Mouse (Mus musculus): ENCODE data around the gene Eif4e2. TPM values are rescaled to one million over a fixed set of nuclear protein-coding genes. Genes with fewer than 3 reads are reported as not detected.

The Eif4e2 gene
- polyA plus RNA-seq, 1 experiment from 2014 or later: 176 TPM

GRCm38 (mm10) chr1:87204465-87204864 lies 9.2 kb upstream of the Eif4e2 start, which contains the start of gene Chrng:
Chrng (plus strand) TSS chr1:87204657.
- Histone ChIP-seq H3K27me3 (peaks cover 39% of the 10 kb centered on the region), H3K4me2 (no peak within 1 kb of the TSS), H3K9ac (no peak within 1 kb of the TSS), H3K4me3 (no peak within 1 kb of the TSS), H3K4me1 (0 out of 2 replicates have a peak, but pooled peaks cover 7% of the 10 kb centered on the region), H3K36me3 (no peaks in the 10 kb centered on the region), H3K27ac (peak within 1 kb of the TSS; percentile 17; the same call in 1 of the 2 replicates), H3K9me3 (no peaks in the 10 kb centered on the region)
- 84% methylated on average over 7 of the region's 7 CpGs for WGBS
- ATAC-seq (ENCODE audit: insufficient number of reproducible peaks, low FRiP score, low TSS enrichment, low read depth): no peak

GRCm38 (mm10) chr1:87205038-87205437 lies 8.7 kb upstream of the Eif4e2 start:
- H3K36me3 ChIP-seq: no peaks in the 10 kb centered on the region
- H3K9ac ChIP-seq: no peak overlapping the region
- H3K27ac ChIP-seq: 0 out of 2 replicates have a peak overlapping the region, but pooled peaks have one; percentile 17
- no peak overlapping the region for H3K4me3 ChIP-seq
- no peak for ATAC-seq (ENCODE audit: insufficient number of reproducible peaks, low FRiP score, low TSS enrichment, low read depth)
- no peak overlapping the region for H3K4me2 ChIP-seq
- H3K9me3 ChIP-seq: no peaks in the 10 kb centered on the region
- WGBS: 45% methylated on average over 6 of the region's 6 CpGs
- 0 out of 2 replicates have a peak, but pooled peaks cover 7% of the 10 kb centered on the region for H3K4me1 ChIP-seq
- H3K27me3 ChIP-seq: peaks cover 39% of the 10 kb centered on the region

GRCm38 (mm10) chr1:87205502-87205901 lies 8.2 kb upstream of the Eif4e2 start:
- Histone ChIP-seq H3K27ac (0 out of 2 replicates have a peak overlapping the region, but pooled peaks have one; percentile 17), H3K4me1 (0 out of 2 replicates have a peak, but pooled peaks cover 7% of the 10 kb centered on the region), H3K4me3 (no peak overlapping the region), H3K27me3 (peaks cover 39% of the 10 kb centered on the region), H3K9me3 (no peaks in the 10 kb centered on the region), H3K9ac (no peak overlapping the region), H3K4me2 (0 out of 2 replicates have a peak overlapping the region, but pooled peaks have one; percentile 5), H3K36me3 (no peaks in the 10 kb centered on the region)
- WGBS: 33% methylated on average over 3 of the region's 3 CpGs
- peak; percentile 57 for ATAC-seq (ENCODE audit: insufficient number of reproducible peaks, low FRiP score, low TSS enrichment, low read depth)

- WGBS: 19% methylated on average over 17 of the region's 17 CpGs
- peaks cover 39% of the 10 kb centered on the region for H3K27me3 ChIP-seq
These were observed 7.4 kb upstream of the Eif4e2 start for GRCm38 (mm10) chr1:87206339-87206738.

GRCm38 (mm10) chr1:87211431-87211830 lies 2.3 kb upstream of the Eif4e2 start:
- Histone ChIP-seq H3K4me1 (peaks cover 23% of the 10 kb centered on the region), H3K27me3 (peaks cover 17% of the 10 kb centered on the region), H3K9me3 (no peaks in the 10 kb centered on the region), H3K4me2 (no peak overlapping the region), H3K4me3 (no peak overlapping the region), H3K36me3 (no peaks in the 10 kb centered on the region), H3K27ac (no peak overlapping the region), H3K9ac (no peak overlapping the region)
- ATAC-seq (ENCODE audit: insufficient number of reproducible peaks, low FRiP score, low TSS enrichment, low read depth): no peak
- WGBS: 79% methylated on average over 4 of the region's 4 CpGs

More at GRCm38 (mm10) chr1:87206339-87206738, 7.4 kb upstream of the Eif4e2 start:
- Histone ChIP-seq H3K36me3 (no peaks in the 10 kb centered on the region), H3K4me2 (no peak overlapping the region), H3K27ac (no peak overlapping the region), H3K4me1 (0 out of 2 replicates have a peak, but pooled peaks cover 7% of the 10 kb centered on the region), H3K9me3 (no peaks in the 10 kb centered on the region), H3K4me3 (0 out of 2 replicates have a peak overlapping the region, but pooled peaks have one; percentile 5), H3K9ac (no peak overlapping the region)
- no peak for ATAC-seq (ENCODE audit: insufficient number of reproducible peaks, low FRiP score, low TSS enrichment, low read depth)

GRCm38 (mm10) chr1:87214748-87215147 lies 1.0 kb downstream of the Eif4e2 start:
- 13% methylated on average over 4 of the region's 4 CpGs for WGBS
- H3K9ac ChIP-seq: peak overlapping the region; percentile 93
- no peaks in the 10 kb centered on the region for H3K27me3 ChIP-seq
- H3K4me3 ChIP-seq: peak overlapping the region; percentile 85
- peak overlapping the region; percentile 58 for H3K4me2 ChIP-seq
- peaks cover 22% of the 10 kb centered on the region for H3K36me3 ChIP-seq
- H3K9me3 ChIP-seq: no peaks in the 10 kb centered on the region
- ATAC-seq (ENCODE audit: insufficient number of reproducible peaks, low FRiP score, low TSS enrichment, low read depth): no peak
- H3K4me1 ChIP-seq: peaks cover 29% of the 10 kb centered on the region
- peak overlapping the region; percentile 99 for H3K27ac ChIP-seq

GRCm38 (mm10) chr1:87217938-87218337 lies 4.2 kb downstream of the Eif4e2 start:
- no peak overlapping the region for H3K4me2 ChIP-seq
- peaks cover 28% of the 10 kb centered on the region for H3K4me1 ChIP-seq
- H3K27ac ChIP-seq: no peak overlapping the region
- no peaks in the 10 kb centered on the region for H3K9me3 ChIP-seq
- H3K27me3 ChIP-seq: no peaks in the 10 kb centered on the region
- H3K4me3 ChIP-seq: no peak overlapping the region
- H3K36me3 ChIP-seq: peaks cover 53% of the 10 kb centered on the region
- no peak for ATAC-seq (ENCODE audit: insufficient number of reproducible peaks, low FRiP score, low TSS enrichment, low read depth)
- 68% methylated on average over 3 of the region's 3 CpGs for WGBS
- H3K9ac ChIP-seq: no peak overlapping the region

- Histone ChIP-seq H3K27ac (no peak overlapping the region), H3K4me1 (no peaks in the 10 kb centered on the region), H3K9me3 (no peaks in the 10 kb centered on the region), H3K9ac (no peak overlapping the region), H3K36me3 (peaks cover 94% of the 10 kb centered on the region), H3K27me3 (no peaks in the 10 kb centered on the region), H3K4me3 (no peak overlapping the region), H3K4me2 (no peak overlapping the region)
- 96% methylated on average over 8 of the region's 8 CpGs for WGBS
- ATAC-seq (ENCODE audit: insufficient number of reproducible peaks, low FRiP score, low TSS enrichment, low read depth): no peak
These were observed 12.0 kb downstream of the Eif4e2 start for GRCm38 (mm10) chr1:87225739-87226138.

- Histone ChIP-seq H3K4me3 (no peak overlapping the region), H3K9me3 (no peaks in the 10 kb centered on the region), H3K36me3 (peaks cover 93% of the 10 kb centered on the region), H3K27me3 (no peaks in the 10 kb centered on the region), H3K4me1 (no peaks in the 10 kb centered on the region), H3K9ac (no peak overlapping the region), H3K27ac (no peak overlapping the region), H3K4me2 (no peak overlapping the region)
- ATAC-seq (ENCODE audit: insufficient number of reproducible peaks, low FRiP score, low TSS enrichment, low read depth): no peak
- WGBS: 97% methylated on average over 1 of the region's 1 CpGs
These were observed 12.9 kb downstream of the Eif4e2 start for GRCm38 (mm10) chr1:87226409-87227159.

GRCm38 (mm10) chr1:87227160-87227550 lies 13.4 kb downstream of the Eif4e2 start:
- no peak overlapping the region for H3K4me2 ChIP-seq
- no peaks in the 10 kb centered on the region for H3K27me3 ChIP-seq
- H3K4me1 ChIP-seq: no peaks in the 10 kb centered on the region
- no peak overlapping the region for H3K9ac ChIP-seq
- 95% methylated on average over 3 of the region's 3 CpGs for WGBS
- H3K36me3 ChIP-seq: peaks cover 93% of the 10 kb centered on the region
- no peak overlapping the region for H3K27ac ChIP-seq
- H3K9me3 ChIP-seq: no peaks in the 10 kb centered on the region
- ATAC-seq (ENCODE audit: insufficient number of reproducible peaks, low FRiP score, low TSS enrichment, low read depth): no peak
- no peak overlapping the region for H3K4me3 ChIP-seq

- ATAC-seq (ENCODE audit: insufficient number of reproducible peaks, low FRiP score, low TSS enrichment, low read depth): no peak
- H3K9me3 ChIP-seq: no peaks in the 10 kb centered on the region
- no peak overlapping the region for H3K9ac ChIP-seq
- WGBS: 90% methylated on average over 5 of the region's 5 CpGs
- no peak overlapping the region for H3K4me3 ChIP-seq
- H3K4me1 ChIP-seq: no peaks in the 10 kb centered on the region
- H3K27ac ChIP-seq: no peak overlapping the region
- H3K4me2 ChIP-seq: no peak overlapping the region
- H3K27me3 ChIP-seq: no peaks in the 10 kb centered on the region
- H3K36me3 ChIP-seq: peaks cover 86% of the 10 kb centered on the region
These were observed 16.9 kb downstream of the Eif4e2 start for GRCm38 (mm10) chr1:87230606-87231005.

- 71% methylated on average over 7 of the region's 7 CpGs for WGBS
- ATAC-seq (ENCODE audit: insufficient number of reproducible peaks, low FRiP score, low TSS enrichment, low read depth): no peak
These were observed 18.5 kb downstream of the Eif4e2 start for GRCm38 (mm10) chr1:87232197-87232596.

More at GRCm38 (mm10) chr1:87232197-87232596, 18.5 kb downstream of the Eif4e2 start:
- Histone ChIP-seq H3K4me1 (no peaks in the 10 kb centered on the region), H3K27ac (no peak overlapping the region), H3K9me3 (no peaks in the 10 kb centered on the region), H3K4me3 (no peak overlapping the region), H3K36me3 (peaks cover 85% of the 10 kb centered on the region), H3K9ac (no peak overlapping the region), H3K27me3 (no peaks in the 10 kb centered on the region), H3K4me2 (no peak overlapping the region)

Measured in limb, embryonic 15.5 days (tissue).